Mouse (Mus musculus) erythroblast, embryonic 14.5 days (primary cell): ENCODE results near the gene Ubr3. TPM values are rescaled to one million over a fixed set of nuclear protein-coding genes. Genes with fewer than 3 reads are reported as not detected.

Experiments used
- H3K27me3 ChIP-seq: 2 replicates; pipeline ENCODE4 v1.6.1; 2012; ENCODE audit warnings: inconsistent platforms; ENCODE audit not compliant: control insufficient read depth
- H3K36me3 ChIP-seq: 2 replicates; pipeline ENCODE4 v1.6.1; 2012; ENCODE audit warnings: mild to moderate bottlenecking, inconsistent platforms; ENCODE audit not compliant: control insufficient read depth
- H3K4me1 ChIP-seq: 2 replicates; pipeline ENCODE4 v1.6.1; 2012; ENCODE audit warnings: inconsistent platforms; ENCODE audit not compliant: control insufficient read depth
- H3K4me3 ChIP-seq: replicated peaks from 2 replicates; pipeline ENCODE3; 2012; ENCODE audit warnings: moderate library complexity, mild to moderate bottlenecking, inconsistent platforms
- H3K9me3 ChIP-seq: 2 replicates; pipeline ENCODE4 v1.6.1; 2012; ENCODE audit warnings: low read length, inconsistent platforms, mixed read lengths; ENCODE audit not compliant: control insufficient read depth
- GATA1 ChIP-seq: IDR thresholded peaks from 2 replicates; pipeline ENCODE4 v1.6.1; 2012; ENCODE audit warnings: low read length, inconsistent platforms, mixed read lengths
- TAL1 ChIP-seq: IDR thresholded peaks from 3 replicates; pipeline ENCODE4 v1.6.1; 2012; ENCODE audit warnings: low read length, inconsistent platforms, mixed read lengths
- polyA plus RNA-seq: library from polyadenylated mRNA; stranded (reverse); fragments of >175 nt; gene quantifications from 2 replicates; pipeline ENCODE4 v1.2.3, GENCODE M21; 2012

Ubr3 gene
- polyA plus RNA-seq, 1 experiment, result 0.43 TPM

DNA sequence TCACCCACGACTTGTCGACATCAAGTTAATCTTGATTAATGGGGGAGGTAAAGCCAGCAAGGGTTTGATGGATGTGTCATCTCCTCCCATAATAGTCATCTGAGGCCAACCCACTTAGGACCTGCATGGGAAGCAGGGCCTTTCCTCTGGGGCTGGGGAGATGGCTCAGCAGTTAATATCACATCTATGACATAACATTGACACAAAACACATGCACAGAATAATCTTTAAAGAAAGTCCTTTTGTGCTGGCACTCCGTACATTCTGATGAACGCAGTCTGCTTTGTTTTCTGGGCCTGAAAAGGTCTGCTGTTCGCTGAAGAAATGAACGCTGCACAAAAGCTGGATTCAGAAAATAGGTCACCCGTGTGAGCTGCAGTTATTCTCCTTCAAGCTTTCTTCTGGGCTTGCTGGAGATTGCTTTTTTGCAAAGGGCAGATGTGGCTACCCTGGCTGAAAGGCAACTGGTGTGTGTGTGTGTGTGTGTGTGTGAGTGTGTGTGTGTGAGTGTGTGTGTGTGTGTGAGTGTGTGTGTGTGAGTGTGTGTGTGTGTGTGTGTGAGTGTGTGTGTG, 168.8 kb downstream of the Ubr3 start:
- H3K4me1 ChIP-seq, result no peaks in the 10 kb centered on the region
- H3K36me3 ChIP-seq, result no peaks in the 10 kb centered on the region
- TF ChIP-seq GATA1 (no peak), TAL1 (no peak)
- no peaks in the 10 kb centered on the region for H3K9me3 ChIP-seq
- H3K4me3 ChIP-seq, result no peak overlapping the region
- no peaks in the 10 kb centered on the region for H3K27me3 ChIP-seq

DNA sequence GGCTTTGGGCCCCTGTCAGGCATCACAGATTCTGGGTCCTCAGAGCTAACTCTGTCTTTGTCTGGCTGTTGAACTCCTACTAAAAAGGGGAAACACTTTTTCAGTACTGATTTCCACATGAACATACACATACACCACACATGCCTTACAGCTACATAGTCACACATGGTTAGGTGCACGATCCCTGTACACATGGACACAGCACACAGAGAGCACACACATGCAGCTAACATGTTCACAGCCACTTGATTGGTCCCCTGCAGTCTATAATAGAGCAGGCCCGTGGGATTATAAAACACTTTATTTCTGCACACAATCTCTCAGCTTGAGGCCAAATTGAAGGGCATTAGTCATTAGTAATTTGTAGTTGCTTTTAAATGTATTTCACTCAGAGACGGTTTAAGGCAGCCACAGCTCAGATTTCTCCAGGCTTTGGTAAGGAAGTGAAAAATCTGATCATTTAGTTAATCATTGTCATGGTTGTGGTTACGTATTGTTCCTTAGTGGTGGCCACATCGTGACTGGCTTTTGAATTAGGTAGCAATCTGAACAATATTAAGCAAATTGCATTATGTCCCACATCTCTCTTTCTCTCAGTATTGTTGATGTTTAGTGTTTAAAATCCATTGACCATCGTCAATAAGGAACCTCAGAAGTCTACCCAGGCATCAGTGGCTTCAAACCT, 169.4 kb downstream of the Ubr3 start:
- H3K4me1 ChIP-seq, result no peaks in the 10 kb centered on the region
- no peaks in the 10 kb centered on the region for H3K27me3 ChIP-seq
- no peak for TF ChIP-seq GATA1
- no peak for TF ChIP-seq TAL1
- no peaks in the 10 kb centered on the region for H3K9me3 ChIP-seq
- no peaks in the 10 kb centered on the region for H3K36me3 ChIP-seq
- no peak overlapping the region for H3K4me3 ChIP-seq

DNA sequence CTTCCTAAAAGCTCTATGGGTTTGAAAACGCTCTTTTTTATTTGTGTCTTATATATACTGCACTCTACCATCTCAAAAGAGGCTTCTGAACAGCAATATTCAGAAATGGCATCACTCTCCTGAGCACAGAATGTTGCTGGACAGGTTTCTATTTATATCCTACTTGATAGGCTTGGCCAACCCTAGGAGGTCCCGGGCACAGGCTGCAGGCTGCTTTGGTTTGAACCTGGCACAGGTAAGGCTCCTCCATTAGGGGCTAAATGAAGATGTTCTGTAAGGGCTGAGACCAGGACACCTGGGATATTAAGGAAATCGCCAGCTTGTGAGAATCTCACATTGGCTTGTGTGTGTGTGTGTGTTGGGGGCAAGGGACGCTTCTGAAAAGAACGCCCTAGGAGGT, 172.8 kb downstream of the Ubr3 start:
- Histone ChIP-seq H3K4me1 (no peaks in the 10 kb centered on the region), H3K36me3 (no peaks in the 10 kb centered on the region), H3K27me3 (no peaks in the 10 kb centered on the region), H3K9me3 (no peaks in the 10 kb centered on the region), H3K4me3 (no peak overlapping the region)
- TF ChIP-seq TAL1 (no peak), GATA1 (no peak)

Other genes with a start within 250 kb of the Ubr3 start
- not detected in 2 replicates for gene Klhl41, start 227.1 kb upstream of the Ubr3 start, polyA plus RNA-seq
- gene Fastkd1, start 183.7 kb upstream of the Ubr3 start, polyA plus RNA-seq, result 0.01 TPM in 1 of 2 replicates, not detected in the other
- 1.9 and 2.5 TPM in 2 replicates for gene Ppig, start 174.7 kb upstream of the Ubr3 start, polyA plus RNA-seq
- not detected in 2 replicates for gene Ccdc173, start 107.7 kb upstream of the Ubr3 start, polyA plus RNA-seq
- gene Phospho2, start 107.6 kb upstream of the Ubr3 start, polyA plus RNA-seq, result 0.64 and 0.77 TPM in 2 replicates
- 0.05 and 0.09 TPM in 2 replicates for gene Klhl23, start 75.3 kb upstream of the Ubr3 start, polyA plus RNA-seq
- gene Ssb, start 35.7 kb upstream of the Ubr3 start, polyA plus RNA-seq, result 1.2 and 1.5 TPM in 2 replicates
- 11.6 and 13.1 TPM in 2 replicates for gene Mettl5, start 11.6 kb upstream of the Ubr3 start, polyA plus RNA-seq
- under 0.01 TPM in 1 of 2 replicates, not detected in the other for gene Myo3b, start 141.9 kb downstream of the Ubr3 start, polyA plus RNA-seq